Mouse (Mus musculus): Measurements from ENCODE around the gene Coil.

DNA sequence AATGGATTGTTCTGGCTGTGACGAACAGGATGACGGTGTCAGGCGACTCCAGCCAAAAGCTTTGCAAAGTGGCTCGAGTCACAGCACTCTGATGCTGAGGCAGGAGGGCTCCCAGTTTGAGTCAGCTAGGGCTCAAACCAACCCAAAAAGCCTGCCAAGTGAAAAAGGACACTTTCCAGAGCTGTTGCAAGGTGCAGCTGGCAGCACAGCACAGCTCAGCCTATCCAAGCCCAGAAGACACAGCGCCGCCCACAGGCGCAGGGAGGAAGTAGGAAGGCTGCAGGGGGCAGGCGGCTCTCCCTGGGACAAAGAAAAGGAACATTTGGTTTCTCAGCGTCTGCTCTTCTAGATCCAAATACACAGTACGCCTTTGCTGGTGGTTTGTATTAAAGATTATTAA, 16.6 kb downstream of the Coil start:
- TF ChIP-seq GATA1 (IDR thresholded peaks at IDR 0.05; ENCODE audit: borderline replicate concordance, low read length) (no peak), FLI1 (IDR thresholded peaks at IDR 0.05; ENCODE audit: low read length) (no peak)
